Mouse (Mus musculus) naive thymus-derived CD4-positive, alpha-beta T cell, adult 2 months (primary cell): ENCODE data around the gene Khk.

Experiments
- DNase-seq: peaks from one replicate; pipeline ENCODE4 v3.0.0-alpha.2; 2011; ENCODE audit warnings: low read depth

Khk gene

DNA sequence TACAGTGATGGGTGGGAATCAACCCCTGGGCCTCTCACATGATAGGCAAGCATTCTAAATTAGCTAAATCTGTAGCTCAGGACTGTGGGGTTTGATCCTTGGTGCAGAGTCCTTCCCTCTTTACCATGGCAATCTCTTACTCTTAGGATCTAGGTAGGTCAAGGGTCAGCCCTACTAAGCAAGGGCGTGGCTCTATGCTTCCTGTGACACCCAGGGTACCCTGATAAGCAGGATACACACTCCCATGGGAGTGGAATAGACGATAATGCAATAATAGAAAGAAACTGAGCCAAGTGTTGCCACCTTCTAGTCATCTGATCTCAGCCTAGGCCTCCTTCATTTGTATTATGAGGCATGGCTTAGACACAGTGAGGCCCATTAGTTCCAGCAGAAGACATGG, 48.2 kb downstream of the Khk start:
- DNase-seq, result no peak

DNA sequence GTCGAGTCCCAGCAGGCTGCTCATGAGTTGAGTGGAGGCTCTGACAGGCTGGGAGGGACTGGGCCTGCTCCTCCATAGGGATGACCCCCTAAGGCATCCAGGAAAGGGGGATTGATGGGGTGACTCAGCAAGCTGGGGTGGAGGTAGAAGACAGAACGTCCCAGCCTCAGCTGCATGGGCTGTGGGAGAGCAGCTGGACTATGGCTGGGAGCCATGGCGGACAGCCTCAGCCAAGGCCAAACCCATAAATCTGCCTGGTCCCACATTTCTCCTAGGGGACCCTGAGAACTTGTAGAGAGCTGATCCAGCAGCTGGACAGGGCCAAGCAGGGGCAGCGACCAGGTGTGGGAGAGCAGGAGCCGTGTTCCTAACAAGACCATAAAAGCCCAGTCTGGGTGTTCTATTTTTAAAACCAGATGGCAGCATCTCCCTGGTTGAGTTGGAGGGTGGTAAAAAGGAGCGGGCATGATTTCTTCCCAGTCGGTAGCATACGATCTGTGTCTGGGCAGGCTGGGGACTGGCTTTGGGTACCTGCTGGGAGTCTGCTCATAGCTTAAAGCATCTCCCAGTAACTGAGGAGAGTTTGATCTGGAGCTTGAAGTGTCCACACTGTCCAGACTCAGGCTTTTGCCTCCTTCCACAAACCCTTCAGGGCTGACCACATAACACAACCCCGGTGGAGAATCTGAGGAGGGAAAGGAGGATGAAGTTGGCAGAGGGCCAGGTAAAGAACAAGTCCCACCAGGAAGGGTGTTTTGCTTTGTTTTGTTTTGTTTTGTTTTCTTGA, 53.8 kb downstream of the Khk start:
- no peak for DNase-seq
